Mouse (Mus musculus) T-cell, adult 2 months (primary cell): ENCODE measurements around the gene Accs.

Experiments
- DNase-seq: peaks from one replicate; pipeline ENCODE4 v3.0.0; 2022; ENCODE audit warnings: low spot score

Accs gene

GRCm38 (mm10) chr2:93791516-93792499 lies 57.9 kb downstream of the Accs start:
- DNase-seq: no peak

DNA sequence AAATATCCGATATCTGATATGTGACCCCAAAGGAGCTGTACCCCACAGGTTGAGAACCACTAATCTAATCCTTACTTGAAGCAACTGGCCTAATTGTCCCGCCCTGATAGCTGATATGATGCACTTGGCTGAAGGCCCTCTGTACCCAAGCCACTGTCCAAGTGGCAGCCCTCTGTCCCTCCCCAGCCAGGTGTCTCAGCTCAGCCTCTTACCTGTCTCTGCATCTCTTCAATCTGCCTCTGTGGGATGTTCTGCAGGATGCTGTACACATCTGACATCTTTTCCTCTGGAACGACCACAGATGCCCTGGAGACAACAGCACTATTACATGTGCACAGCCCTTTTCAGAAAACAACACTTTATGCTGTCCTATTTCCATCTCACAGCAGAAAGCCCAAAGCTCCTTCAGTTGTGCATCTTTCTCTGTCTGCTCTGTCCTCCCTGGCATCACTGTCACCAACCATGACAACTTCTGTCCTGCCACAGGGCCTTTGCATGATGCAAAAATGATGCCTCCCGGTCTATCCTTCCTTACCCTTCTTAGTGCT lies 58.9 kb downstream of the Accs start:
- no peak for DNase-seq

GRCm38 (mm10) chr2:93788557-93788956 lies 61.2 kb downstream of the Accs start:
- DNase-seq: no peak

GRCm38 (mm10) chr2:93786175-93786574 lies 63.6 kb downstream of the Accs start:
- DNase-seq: peak; percentile 37

- DNase-seq: no peak
Measured at GRCm38 (mm10) chr2:93785432-93785798, 64.3 kb downstream of the Accs start.

DNA sequence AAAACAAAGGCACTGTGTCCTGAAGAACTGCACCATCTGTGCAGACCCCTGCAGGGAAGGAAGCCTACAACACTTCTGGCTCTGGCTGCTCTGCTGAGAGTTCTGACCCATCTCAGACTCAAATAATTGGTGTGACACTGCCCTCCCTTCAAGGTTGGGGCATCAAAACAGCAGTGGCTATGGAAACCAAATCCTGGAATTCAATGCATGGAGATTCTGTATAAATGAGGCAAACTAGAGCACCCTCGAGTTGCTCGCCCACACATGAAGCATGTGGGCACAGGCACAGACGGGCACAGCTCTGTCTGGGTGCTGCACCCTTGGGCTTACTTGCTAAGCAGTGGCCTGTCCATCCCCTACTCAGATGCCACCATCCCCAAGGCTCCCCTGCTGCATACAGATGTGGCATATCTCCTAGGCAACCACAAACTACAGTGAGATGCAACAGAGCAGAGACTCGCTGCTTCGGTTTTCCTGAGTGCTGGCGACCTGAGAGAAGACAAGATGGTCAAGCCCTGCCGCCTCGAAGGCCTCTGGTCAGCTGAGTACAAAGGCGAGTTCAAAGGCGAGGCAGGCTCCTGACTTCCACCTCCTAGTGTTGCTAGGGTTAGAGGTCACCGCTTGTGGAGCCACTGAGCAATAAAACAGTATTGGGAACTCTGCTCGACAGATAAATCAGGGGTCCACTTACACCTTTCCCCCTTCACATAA lies 64.9 kb downstream of the Accs start:
- DNase-seq: no peak

GRCm38 (mm10) chr2:93783926-93784539 lies 65.7 kb downstream of the Accs start:
- DNase-seq: no peak
